8 mouse cellular contexts compared by ENCODE assay signal in the genomic region with DNA sequence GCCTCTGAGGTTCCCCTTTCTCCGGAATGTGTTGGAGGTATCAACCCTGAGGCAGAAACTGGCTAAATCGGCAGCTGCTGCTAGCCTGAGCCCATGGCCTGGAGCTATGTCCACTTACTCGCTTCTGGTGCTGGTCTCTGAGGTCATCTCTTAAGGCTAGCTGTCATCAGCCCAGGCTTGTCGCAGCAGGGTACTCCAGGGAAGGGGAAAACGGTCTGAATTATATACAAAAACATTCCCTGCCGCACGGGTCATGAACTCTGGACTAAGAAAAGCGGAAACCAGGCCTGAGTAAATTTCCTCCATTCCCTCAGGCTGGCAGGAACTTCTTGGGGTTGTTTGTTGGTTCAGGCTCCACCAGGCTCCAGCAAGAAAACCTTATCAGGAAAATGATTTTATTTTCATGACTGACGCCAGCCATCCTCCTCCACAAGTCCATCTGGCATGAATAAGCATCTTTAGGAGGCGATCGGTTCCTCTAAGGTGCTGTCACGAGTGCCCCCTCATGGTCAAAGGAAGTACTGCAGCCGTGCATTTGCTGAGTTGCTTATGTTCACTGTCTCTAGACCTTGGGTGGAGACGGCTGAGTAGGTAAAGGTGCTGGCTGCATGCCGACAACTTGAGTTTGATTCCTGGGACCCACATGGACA. TPM values are rescaled to one million over a fixed set of nuclear protein-coding genes. Genes with fewer than 3 reads are reported as not detected.
DNase-seq lines count a peak whose midpoint lies in the region; ATAC-seq and TF ChIP-seq lines count a peak whose summit lies in the region.

No protein-coding gene starts in this region.

- peak overlapping the region; percentile 35 for H3K4me2 ChIP-seq in kidney, embryonic 15.5 days
- peak overlapping the region; percentile 26 for H3K4me2 ChIP-seq in stomach, embryonic 15.5 days

- peak; percentile 91 for DNase-seq in A20 (ENCODE audit: low read depth, low spot score)
- DNase-seq in heart, embryonic 10.5 days (ENCODE audit: low spot score), result peak; percentile 97
- DNase-seq in liver, result peak; percentile 95
- DNase-seq in naive thymus-derived CD4-positive, alpha-beta T cell, adult 2 months (ENCODE audit: low read depth), result peak; percentile 97

- H3K27ac ChIP-seq in bone marrow macrophage, adult 2 months (ENCODE audit: insufficient read depth, low read depth, low read length), result no peak overlapping the region
- peak overlapping the region; percentile 23 for H3K27ac ChIP-seq in embryonic fibroblast, embryonic 13.5 days (ENCODE audit: insufficient read depth, low read length)
- peak overlapping the region; percentile 87 for H3K27ac ChIP-seq in heart, embryonic 10.5 days
- H3K27ac ChIP-seq in kidney, embryonic 15.5 days, result peak overlapping the region; percentile 81
- H3K27ac ChIP-seq in stomach, embryonic 15.5 days, result peak overlapping the region; percentile 52; the same call in 1 of the 2 replicates

- WGBS in heart, embryonic 10.5 days, result 18% methylated on average over 15 of the region's 15 CpGs
- 6% methylated on average over 15 of the region's 15 CpGs for WGBS in kidney, embryonic 15.5 days
- 15% methylated on average over 15 of the region's 15 CpGs for WGBS in stomach, embryonic 15.5 days

- peak; percentile 55 for TF ChIP-seq CTCF in bone marrow macrophage, adult 2 months (IDR thresholded peaks at IDR 0.05; ENCODE audit: low read depth, low read length)
- TF ChIP-seq CTCF in embryonic fibroblast, embryonic 13.5 days (IDR thresholded peaks at IDR 0.05; ENCODE audit: borderline replicate concordance, insufficient read depth, low read length), result peak; percentile 83; the same call in 1 of the 2 replicates

- H3K27me3 ChIP-seq in heart, embryonic 10.5 days (ENCODE audit: insufficient read depth, poor library complexity, severe bottlenecking), result 0 out of 2 replicates have a peak, but pooled peaks cover 3% of the 10 kb centered on the region
- no peaks in the 10 kb centered on the region for H3K27me3 ChIP-seq in kidney, embryonic 15.5 days
- H3K27me3 ChIP-seq in stomach, embryonic 15.5 days (replicated peaks), result no peaks in the 10 kb centered on the region

- ATAC-seq in kidney, embryonic 15.5 days (replicated peaks; ENCODE audit: low FRiP score), result peak; percentile 49
- ATAC-seq in stomach, embryonic 15.5 days (ENCODE audit: insufficient read depth, low FRiP score, low read depth), result peak; percentile 20; the same call in 1 of the 2 replicates

- H3K4me3 ChIP-seq in bone marrow macrophage, adult 2 months (ENCODE audit: insufficient read depth, low read length), result no peak overlapping the region
- H3K4me3 ChIP-seq in embryonic fibroblast, embryonic 13.5 days (ENCODE audit: insufficient read depth, low read length), result no peak overlapping the region
- 0 out of 2 replicates have a peak overlapping the region, but pooled peaks have one; percentile 15 for H3K4me3 ChIP-seq in heart, embryonic 10.5 days
- H3K4me3 ChIP-seq in kidney, embryonic 15.5 days (replicated peaks), result peak overlapping the region; percentile 0; the same call in 1 of the 2 replicates
- H3K4me3 ChIP-seq in stomach, embryonic 15.5 days (replicated peaks), result no peak overlapping the region

- H3K9ac ChIP-seq in kidney, embryonic 15.5 days, result no peak overlapping the region
- no peak overlapping the region for H3K9ac ChIP-seq in stomach, embryonic 15.5 days

- no peaks in the 10 kb centered on the region for H3K9me3 ChIP-seq in heart, embryonic 10.5 days
- no peaks in the 10 kb centered on the region for H3K9me3 ChIP-seq in kidney, embryonic 15.5 days (replicated peaks)
- H3K9me3 ChIP-seq in stomach, embryonic 15.5 days, result no peaks in the 10 kb centered on the region

- H3K4me1 ChIP-seq in bone marrow macrophage, adult 2 months (ENCODE audit: control insufficient read depth, insufficient read depth, low read length), result peaks cover 19% of the 10 kb centered on the region
- H3K4me1 ChIP-seq in embryonic fibroblast, embryonic 13.5 days (ENCODE audit: control insufficient read depth, insufficient read depth, low read length), result peaks cover 2% of the 10 kb centered on the region; the same call in 1 of the 2 replicates
- H3K4me1 ChIP-seq in heart, embryonic 10.5 days, result peaks cover 53% of the 10 kb centered on the region
- peaks cover 50% of the 10 kb centered on the region for H3K4me1 ChIP-seq in kidney, embryonic 15.5 days
- peaks cover 17% of the 10 kb centered on the region for H3K4me1 ChIP-seq in stomach, embryonic 15.5 days

- no peak for TF ChIP-seq POLR2A in bone marrow macrophage, adult 2 months (IDR thresholded peaks at IDR 0.05; ENCODE audit: borderline replicate concordance, low read depth, low read length)
- TF ChIP-seq POLR2A in embryonic fibroblast, embryonic 13.5 days (IDR thresholded peaks at IDR 0.05; ENCODE audit: low read depth, low read length), result peak; percentile 32; the same call in 1 of the 2 replicates

- H3K36me3 ChIP-seq in heart, embryonic 10.5 days, result no peaks in the 10 kb centered on the region
- H3K36me3 ChIP-seq in kidney, embryonic 15.5 days, result peaks cover 10% of the 10 kb centered on the region; the same call in 1 of the 2 replicates
- no peaks in the 10 kb centered on the region for H3K36me3 ChIP-seq in stomach, embryonic 15.5 days

RNA-seq across cellular contexts. Expression of gene Armc7, which starts 1.7 kb away (rescaled TPM):
- polyA plus RNA-seq in bone marrow macrophage, adult 2 months (2012; ENCODE audit: insufficient read depth, insufficient read length, missing spikeins), result 31.1 and 35.2 TPM in 2 replicates
- 7.1 and 8.2 TPM in 2 replicates for polyA plus RNA-seq in embryonic fibroblast, embryonic 13.5 days (2011; ENCODE audit: insufficient read length, low read depth, missing spikeins)
- 5.4 and 7.6 TPM in 2 replicates for polyA plus RNA-seq in heart, embryonic 10.5 days (2016; fragmentation: Nextera tagmentation; extraction: Ambion mirVana)
- polyA plus RNA-seq in kidney, embryonic 15.5 days (2015; fragmentation: Nextera tagmentation; extraction: Ambion mirVana), result 8.6 and 9.1 TPM in 2 replicates
- polyA plus RNA-seq in stomach, embryonic 15.5 days (2015; fragmentation: Nextera tagmentation; extraction: Ambion mirVana), result 5.5 and 6.8 TPM in 2 replicates

RNA-seq across cellular contexts. Expression of gene Slc16a5, which starts 11.5 kb away (rescaled TPM):
- polyA plus RNA-seq in bone marrow macrophage, adult 2 months (2012; ENCODE audit: insufficient read depth, insufficient read length, missing spikeins), result not detected in 2 replicates
- not detected in 2 replicates for polyA plus RNA-seq in embryonic fibroblast, embryonic 13.5 days (2011; ENCODE audit: insufficient read length, low read depth, missing spikeins)
- 0.33 and 0.36 TPM in 2 replicates for polyA plus RNA-seq in heart, embryonic 10.5 days (2016; fragmentation: Nextera tagmentation; extraction: Ambion mirVana)
- 15.8 and 22.3 TPM in 2 replicates for polyA plus RNA-seq in kidney, embryonic 15.5 days (2015; fragmentation: Nextera tagmentation; extraction: Ambion mirVana)
- 2.3 and 3.1 TPM in 2 replicates for polyA plus RNA-seq in stomach, embryonic 15.5 days (2015; fragmentation: Nextera tagmentation; extraction: Ambion mirVana)

RNA-seq across cellular contexts. Expression of gene Nt5c, which starts 17.9 kb away (rescaled TPM):
- 66.3 and 79.3 TPM in 2 replicates for polyA plus RNA-seq in bone marrow macrophage, adult 2 months (2012; ENCODE audit: insufficient read depth, insufficient read length, missing spikeins)
- polyA plus RNA-seq in embryonic fibroblast, embryonic 13.5 days (2011; ENCODE audit: insufficient read length, low read depth, missing spikeins), result 54.2 and 76.2 TPM in 2 replicates
- polyA plus RNA-seq in heart, embryonic 10.5 days (2016; fragmentation: Nextera tagmentation; extraction: Ambion mirVana), result 79.3 and 95.0 TPM in 2 replicates
- polyA plus RNA-seq in kidney, embryonic 15.5 days (2015; fragmentation: Nextera tagmentation; extraction: Ambion mirVana), result 72.7 and 76.7 TPM in 2 replicates
- polyA plus RNA-seq in stomach, embryonic 15.5 days (2015; fragmentation: Nextera tagmentation; extraction: Ambion mirVana), result 115 and 123 TPM in 2 replicates

RNA-seq across cellular contexts. Expression of gene Trim80, which starts 33.4 kb away (rescaled TPM):
- polyA plus RNA-seq in bone marrow macrophage, adult 2 months (2012; ENCODE audit: insufficient read depth, insufficient read length, missing spikeins), result not detected in 2 replicates
- not detected in 2 replicates for polyA plus RNA-seq in embryonic fibroblast, embryonic 13.5 days (2011; ENCODE audit: insufficient read length, low read depth, missing spikeins)
- 0.19 and 0.23 TPM in 2 replicates for polyA plus RNA-seq in heart, embryonic 10.5 days (2016; fragmentation: Nextera tagmentation; extraction: Ambion mirVana)
- polyA plus RNA-seq in kidney, embryonic 15.5 days (2015; fragmentation: Nextera tagmentation; extraction: Ambion mirVana), result 0.18 and 0.30 TPM in 2 replicates
- 0.23 and 0.35 TPM in 2 replicates for polyA plus RNA-seq in stomach, embryonic 15.5 days (2015; fragmentation: Nextera tagmentation; extraction: Ambion mirVana)

RNA-seq across cellular contexts. Expression of gene Jpt1, which starts 40.4 kb away (rescaled TPM):
- polyA plus RNA-seq in bone marrow macrophage, adult 2 months (2012; ENCODE audit: insufficient read depth, insufficient read length, missing spikeins), result 166 and 168 TPM in 2 replicates
- 141 and 164 TPM in 2 replicates for polyA plus RNA-seq in embryonic fibroblast, embryonic 13.5 days (2011; ENCODE audit: insufficient read length, low read depth, missing spikeins)
- 451 and 471 TPM in 2 replicates for polyA plus RNA-seq in heart, embryonic 10.5 days (2016; fragmentation: Nextera tagmentation; extraction: Ambion mirVana)
- 457 and 460 TPM in 2 replicates for polyA plus RNA-seq in kidney, embryonic 15.5 days (2015; fragmentation: Nextera tagmentation; extraction: Ambion mirVana)
- 472 and 482 TPM in 2 replicates for polyA plus RNA-seq in stomach, embryonic 15.5 days (2015; fragmentation: Nextera tagmentation; extraction: Ambion mirVana)

Comparison
In these comparisons a context has a peak if more than half of its experiments do, and no peak if none do; other contexts are left out.
1. H3K4me3 ChIP-seq: peak in heart, embryonic 10.5 days (single experiment) and kidney, embryonic 15.5 days (single experiment); none in bone marrow macrophage, adult 2 months (single experiment), embryonic fibroblast, embryonic 13.5 days (single experiment) and stomach, embryonic 15.5 days (single experiment).
2. Peak in every context shown above with its lines, with median percentiles within 50 percentile points of each other: DNase-seq.